Mouse (Mus musculus) kidney, postnatal 0 days (tissue): ENCODE results near the gene Tpo. TPM values are rescaled to one million over a fixed set of nuclear protein-coding genes. Genes with fewer than 3 reads are reported as not detected.
A peak's percentile ranks its signal among the peaks of the same experiment; 100 is the strongest.

Experiments
- ATAC-seq: fragments of 200-750 bp; cut with Nextera tagmentation; replicated peaks from 2 replicates; pipeline ENCODE4 v1.8.0; 2017; ENCODE audit warnings: low read depth, moderate number of reproducible peaks, moderate TSS enrichment, moderate library complexity; ENCODE audit not compliant: low FRiP score
- DNase-seq: peaks from one replicate; pipeline ENCODE4 v3.0.0-alpha.2; 2016; ENCODE audit warnings: low spot score
- H3K27ac ChIP-seq: fragments of 300-500 bp; sonication (generic); 2 replicates; pipeline ENCODE4 v1.5.1; 2014; ENCODE audit warnings: mild to moderate bottlenecking
- H3K27me3 ChIP-seq: fragments of 300-500 bp; sonication (generic); 2 replicates; pipeline ENCODE4 v1.6.1; 2014; ENCODE audit warnings: low read length, mixed read lengths; ENCODE audit not compliant: insufficient read depth
- H3K36me3 ChIP-seq: fragments of 300-500 bp; sonication (generic); 2 replicates; pipeline ENCODE4 v1.6.1; 2014; ENCODE audit warnings: low read length, mixed read lengths; ENCODE audit not compliant: insufficient read depth
- H3K4me1 ChIP-seq: fragments of 300-500 bp; sonication (generic); replicated peaks from 2 replicates; pipeline ENCODE4 v1.6.1; 2014; ENCODE audit warnings: antibody characterized with exemption, low read length, mixed read lengths; ENCODE audit not compliant: insufficient read depth
- H3K4me2 ChIP-seq: fragments of 300-500 bp; sonication (generic); 2 replicates; pipeline ENCODE4 v1.6.1; 2014; ENCODE audit warnings: mild to moderate bottlenecking, low read length, moderate library complexity, mixed read lengths
- H3K4me3 ChIP-seq: fragments of 300-500 bp; sonication (generic); replicated peaks from 2 replicates; pipeline ENCODE4 v1.5.1; 2014; ENCODE audit warnings: low read depth, low read length
- H3K9ac ChIP-seq: fragments of 300-500 bp; sonication (generic); 2 replicates; pipeline ENCODE4 v1.6.1; 2014; ENCODE audit warnings: low read depth, low read length
- H3K9me3 ChIP-seq: fragments of 300-500 bp; sonication (generic); replicated peaks from 2 replicates; pipeline ENCODE4 v1.6.1; 2016; ENCODE audit warnings: low read length, inconsistent platforms, mixed read lengths
- CTCF ChIP-seq: IDR thresholded peaks from 2 replicates; pipeline ENCODE4 v1.5.1; 2016; ENCODE audit warnings: antibody characterized with exemption, low read depth, mild to moderate bottlenecking, moderate library complexity
- WGBS: fragments of 180-500 bp; shearing (Covaris S2); extraction: QIAGEN DNeasy Blood & Tissue Kit; methylation state at CpG from one replicate; pipeline ENCODE4 v1.1.7; 2014; 5-methylcytosine and 5-hydroxymethylcytosine counted together
- polyA plus RNA-seq: library from polyadenylated mRNA; unstranded; fragments of >200 nt; fragmentation: Nextera tagmentation; extraction: Ambion mirVana; gene quantifications from 2 replicates; pipeline ENCODE4 v1.2.1, GENCODE M21; 2015

Gene Tpo
- polyA plus RNA-seq, 1 experiment from 2014 or later: not detected

- Histone ChIP-seq H3K9me3 (no peaks in the 10 kb centered on the region), H3K4me1 (no peaks in the 10 kb centered on the region), H3K9ac (no peak overlapping the region), H3K36me3 (no peaks in the 10 kb centered on the region), H3K27me3 (no peaks in the 10 kb centered on the region), H3K4me3 (no peak overlapping the region), H3K4me2 (no peak overlapping the region), H3K27ac (no peak overlapping the region)
- DNase-seq (no peak), ATAC-seq (no peak)
- 90% methylated on average over 6 of the region's 6 CpGs for WGBS
- no peak for TF ChIP-seq CTCF
These were observed 31.6 kb upstream of the Tpo start for GRCm38 (mm10) chr12:30164005-30164404.

DNA sequence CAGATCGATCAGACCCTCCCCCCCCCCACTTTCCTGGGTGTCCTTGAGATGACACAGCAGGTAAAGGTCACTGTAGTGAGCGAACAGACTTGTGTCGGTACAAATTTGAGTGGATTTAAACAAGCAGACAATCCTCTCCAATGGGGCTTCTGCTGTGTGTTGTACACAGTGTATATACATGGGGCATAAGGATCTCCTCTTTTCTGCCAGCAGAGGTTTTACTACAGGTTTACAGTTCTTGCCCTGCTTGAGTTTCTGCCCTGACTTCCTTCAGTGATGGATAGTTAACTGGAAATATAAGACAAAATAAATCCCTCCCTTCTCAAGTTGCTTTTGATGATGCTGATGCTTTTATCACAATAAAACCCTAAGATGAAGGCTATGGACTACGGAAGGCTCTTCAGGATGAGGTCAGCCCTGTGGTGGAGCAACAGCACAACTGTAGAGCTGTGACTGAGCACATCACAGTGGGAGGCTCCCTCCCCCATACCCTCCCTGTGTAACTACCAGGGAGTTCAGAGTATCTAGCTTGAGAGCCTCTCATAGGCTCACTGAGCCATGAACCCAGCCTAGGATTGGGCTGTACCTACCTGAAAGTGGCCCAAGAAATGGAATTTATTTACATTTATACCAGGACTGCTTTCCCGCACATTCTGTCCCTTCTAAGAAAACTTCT lies 29.4 kb upstream of the Tpo start:
- no peak; the same call in 1 of the 2 replicates for ATAC-seq
- no peaks in the 10 kb centered on the region for H3K36me3 ChIP-seq
- no peak overlapping the region for H3K27ac ChIP-seq
- 58% methylated on average over 5 of the region's 5 CpGs for WGBS
- no peaks in the 10 kb centered on the region for H3K9me3 ChIP-seq
- peak; percentile 38 for DNase-seq
- no peak for TF ChIP-seq CTCF
- no peak overlapping the region for H3K4me2 ChIP-seq
- no peaks in the 10 kb centered on the region for H3K27me3 ChIP-seq
- no peaks in the 10 kb centered on the region for H3K4me1 ChIP-seq
- H3K9ac ChIP-seq: no peak overlapping the region
- no peak overlapping the region for H3K4me3 ChIP-seq

DNA sequence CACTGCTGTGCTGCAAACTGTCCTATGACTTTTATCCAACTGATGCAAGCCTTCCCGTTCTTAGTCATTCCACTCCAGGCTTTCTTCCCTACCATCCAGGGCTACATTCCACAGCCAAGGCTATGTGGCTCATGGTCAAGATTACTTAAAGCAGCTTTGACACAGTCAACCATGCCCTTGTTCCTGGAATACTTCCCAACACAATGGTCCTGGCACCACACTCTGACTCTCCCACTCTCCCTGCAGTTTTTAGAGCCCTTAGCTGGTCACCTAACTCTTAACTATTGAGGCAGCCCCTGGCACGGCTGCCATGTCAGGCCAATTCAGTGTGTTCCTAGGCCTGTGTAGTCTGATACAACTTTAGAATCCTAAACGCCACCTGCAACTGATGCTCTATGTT lies 28.1 kb upstream of the Tpo start:
- DNase-seq (peak; percentile 51), ATAC-seq (no peak)
- Histone ChIP-seq H3K9me3 (no peaks in the 10 kb centered on the region), H3K4me2 (no peak overlapping the region), H3K9ac (no peak overlapping the region), H3K4me3 (no peak overlapping the region), H3K36me3 (no peaks in the 10 kb centered on the region), H3K27ac (no peak overlapping the region), H3K27me3 (no peaks in the 10 kb centered on the region), H3K4me1 (no peaks in the 10 kb centered on the region)
- no peak for TF ChIP-seq CTCF
- 71% methylated on average over 3 of the region's 3 CpGs for WGBS

DNA sequence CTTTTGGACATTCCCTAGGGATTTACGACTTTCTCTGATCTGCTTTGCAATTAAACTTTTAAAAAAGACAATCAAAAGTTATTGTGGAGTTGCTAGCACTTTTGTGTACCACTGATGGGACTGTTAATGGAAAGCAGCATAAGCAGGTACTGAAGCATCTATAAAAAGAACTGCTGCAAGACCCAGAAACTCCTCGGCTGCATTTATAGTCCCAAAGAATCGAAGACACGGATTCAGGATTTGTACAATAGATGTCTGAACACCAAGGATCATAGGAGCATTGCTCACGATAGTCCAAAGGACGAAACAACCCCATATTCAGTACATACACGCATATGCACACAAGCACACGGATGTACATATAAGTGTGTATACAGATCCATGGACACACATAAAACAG lies 27.4 kb upstream of the Tpo start:
- Histone ChIP-seq H3K27ac (no peak overlapping the region), H3K4me2 (no peak overlapping the region), H3K4me1 (no peaks in the 10 kb centered on the region), H3K36me3 (no peaks in the 10 kb centered on the region), H3K9me3 (no peaks in the 10 kb centered on the region), H3K9ac (no peak overlapping the region), H3K4me3 (no peak overlapping the region), H3K27me3 (no peaks in the 10 kb centered on the region)
- 83% methylated on average over 8 of the region's 8 CpGs for WGBS
- DNase-seq (no peak), ATAC-seq (no peak)
- no peak for TF ChIP-seq CTCF

GRCm38 (mm10) chr12:30154079-30154673 lies 21.8 kb upstream of the Tpo start:
- no peak for TF ChIP-seq CTCF
- DNase-seq (no peak), ATAC-seq (no peak)
- H3K9me3 ChIP-seq: no peaks in the 10 kb centered on the region
- H3K36me3 ChIP-seq: no peaks in the 10 kb centered on the region
- H3K4me1 ChIP-seq: no peaks in the 10 kb centered on the region
- no peak overlapping the region for H3K4me3 ChIP-seq
- no peak overlapping the region for H3K4me2 ChIP-seq
- H3K27ac ChIP-seq: no peak overlapping the region
- no peaks in the 10 kb centered on the region for H3K27me3 ChIP-seq
- WGBS: 58% methylated on average over 7 of the region's 7 CpGs
- H3K9ac ChIP-seq: no peak overlapping the region

DNA sequence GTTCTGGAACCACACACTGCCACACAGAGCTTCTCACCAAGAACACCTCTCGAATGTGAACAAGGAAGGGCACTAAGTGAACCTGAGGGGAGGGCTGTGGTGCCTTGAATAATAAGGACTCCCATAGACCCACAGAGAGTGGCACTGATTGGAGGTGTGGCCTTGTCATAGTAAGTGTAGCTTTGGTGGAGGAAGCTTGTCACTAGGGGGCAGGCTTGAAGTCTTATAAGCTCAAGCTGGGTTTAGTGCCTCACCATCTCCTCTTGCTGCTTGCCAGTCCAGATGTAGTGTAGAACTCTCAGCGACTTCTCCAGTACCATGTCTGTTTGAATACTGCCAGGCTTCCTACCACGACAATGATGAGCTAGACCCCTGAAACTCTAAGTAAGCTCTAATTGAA lies 9.7 kb upstream of the Tpo start:
- H3K4me1 ChIP-seq: no peaks in the 10 kb centered on the region
- H3K27ac ChIP-seq: no peak overlapping the region
- H3K36me3 ChIP-seq: no peaks in the 10 kb centered on the region
- H3K27me3 ChIP-seq: no peaks in the 10 kb centered on the region
- no peaks in the 10 kb centered on the region for H3K9me3 ChIP-seq
- WGBS: 69% methylated on average over 3 of the region's 3 CpGs
- H3K9ac ChIP-seq: no peak overlapping the region
- TF ChIP-seq CTCF: peak; percentile 47
- H3K4me2 ChIP-seq: no peak overlapping the region
- DNase-seq (peak; percentile 27), ATAC-seq (no peak)
- no peak overlapping the region for H3K4me3 ChIP-seq
